Mouse (Mus musculus): ENCODE measurements at regions not wholly inside any gene's neighbourhood (a gene's known extent, or its start where the extent isn't known, plus 50 kb on each side); places are given as distances from the start of the nearest gene placed in this dataset.
"Not testable (repeated sequence)": the region's sequence is repeated elsewhere in the genome, so short reads cannot be mapped to it uniquely, and the experiment has no call there.

GRCm38 (mm10) chr12:115527065-115527464 lies 520.5 kb upstream of the Zfp386 start:
- DNase-seq (ENCODE audit: low read depth, low spot score), result no peak

GRCm38 (mm10) chr12:115542482-115542881 lies 505.0 kb upstream of the Zfp386 start:
- DNase-seq (ENCODE audit: low read depth, low spot score), result no peak

- DNase-seq (ENCODE audit: low read depth, low spot score), result not testable (repeated sequence)
Measured at GRCm38 (mm10) chr12:115566878-115567277, 480.6 kb upstream of the Zfp386 start.

- DNase-seq (ENCODE audit: low read depth, low spot score), result not testable (repeated sequence)
Measured at GRCm38 (mm10) chr12:115592985-115593384, 454.5 kb upstream of the Zfp386 start.

- no peak for DNase-seq (ENCODE audit: low read depth, low spot score)
Measured at GRCm38 (mm10) chr12:115603763-115604162, 443.8 kb upstream of the Zfp386 start.

- no peak for DNase-seq (ENCODE audit: low read depth, low spot score)
Measured at GRCm38 (mm10) chr12:115604951-115605350, 442.6 kb upstream of the Zfp386 start.

GRCm38 (mm10) chr12:115622564-115623233 lies 424.8 kb upstream of the Zfp386 start:
- DNase-seq (ENCODE audit: low read depth, low spot score), result not testable (repeated sequence)

GRCm38 (mm10) chr12:115624221-115624620 lies 423.3 kb upstream of the Zfp386 start:
- no peak for DNase-seq (ENCODE audit: low read depth, low spot score)

- no peak for DNase-seq (ENCODE audit: low read depth, low spot score)
Measured at GRCm38 (mm10) chr12:115647599-115647998, 399.9 kb upstream of the Zfp386 start.

GRCm38 (mm10) chr12:115648161-115648560 lies 399.4 kb upstream of the Zfp386 start:
- DNase-seq (ENCODE audit: low read depth, low spot score), result not testable (repeated sequence)

GRCm38 (mm10) chr12:115655781-115656180 lies 391.7 kb upstream of the Zfp386 start:
- DNase-seq (ENCODE audit: low read depth, low spot score), result no peak

- not testable (repeated sequence) for DNase-seq (ENCODE audit: low read depth, low spot score)
Measured at GRCm38 (mm10) chr12:115664081-115664480, 383.4 kb upstream of the Zfp386 start.

GRCm38 (mm10) chr12:115671683-115672082 lies 375.8 kb upstream of the Zfp386 start:
- not testable (repeated sequence) for DNase-seq (ENCODE audit: low read depth, low spot score)

- no peak for DNase-seq (ENCODE audit: low read depth, low spot score)
Measured at GRCm38 (mm10) chr12:115691801-115692200, 355.7 kb upstream of the Zfp386 start.

GRCm38 (mm10) chr12:115709813-115710212 lies 337.7 kb upstream of the Zfp386 start:
- not testable (repeated sequence) for DNase-seq (ENCODE audit: low read depth, low spot score)

- not testable (repeated sequence) for DNase-seq (ENCODE audit: low read depth, low spot score)
Measured at GRCm38 (mm10) chr12:115742039-115742438, 305.5 kb upstream of the Zfp386 start.

- DNase-seq (ENCODE audit: low read depth, low spot score), result not testable (repeated sequence)
Measured at GRCm38 (mm10) chr12:115749586-115749985, 297.9 kb upstream of the Zfp386 start.

GRCm38 (mm10) chr12:115753135-115753534 lies 294.4 kb upstream of the Zfp386 start:
- not testable (repeated sequence) for DNase-seq (ENCODE audit: low read depth, low spot score)

GRCm38 (mm10) chr12:115757526-115757925 lies 290.0 kb upstream of the Zfp386 start:
- not testable (repeated sequence) for DNase-seq (ENCODE audit: low read depth, low spot score)

GRCm38 (mm10) chr12:115759041-115759440 lies 288.5 kb upstream of the Zfp386 start:
- DNase-seq (ENCODE audit: low read depth, low spot score), result not testable (repeated sequence)

GRCm38 (mm10) chr12:115761766-115762165 lies 285.8 kb upstream of the Zfp386 start:
- not testable (repeated sequence) for DNase-seq (ENCODE audit: low read depth, low spot score)

- DNase-seq (ENCODE audit: low read depth, low spot score), result not testable (repeated sequence)
Measured at GRCm38 (mm10) chr12:115764939-115765479, 282.5 kb upstream of the Zfp386 start.

GRCm38 (mm10) chr12:115771176-115771575 lies 276.3 kb upstream of the Zfp386 start:
- not testable (repeated sequence) for DNase-seq (ENCODE audit: low read depth, low spot score)
